Mouse (Mus musculus): ENCODE results near the gene Hoxc11. TPM values are rescaled to one million over a fixed set of nuclear protein-coding genes. Genes with fewer than 3 reads are reported as not detected.

Gene Hoxc11
- polyA plus RNA-seq (2012; rRNA removed): not detected in 2 replicates

GRCm38 (mm10) chr15:102954192-102955006 lies at the start of gene Hoxc11:
Gene Hoxc11, plus strand, starts transcription at chr15:102954427.
- Histone ChIP-seq H3K27me3 (ENCODE audit: control insufficient read depth, insufficient read depth, low read length) (peaks cover 12% of the 10 kb centered on the region; the same call in 1 of the 2 replicates), H3K27ac (ENCODE audit: insufficient read depth, low read length) (no peak within 1 kb of the TSS), H3K4me1 (ENCODE audit: control insufficient read depth, insufficient read depth, low read length) (no peaks in the 10 kb centered on the region), H3K4me3 (replicated peaks; ENCODE audit: insufficient read depth, low read depth, low read length) (no peak within 1 kb of the TSS)
- under 1% methylated on average over 57 of the region's 57 CpGs for WGBS
- TF ChIP-seq POLR2A (IDR thresholded peaks at IDR 0.05; ENCODE audit: borderline replicate concordance, insufficient read depth, low read length) (no peak), CTCF (IDR thresholded peaks at IDR 0.05; ENCODE audit: borderline replicate concordance, insufficient read depth, low read depth, low read length) (no peak)
- no peak for DNase-seq

GRCm38 (mm10) chr15:102904946-102905345 lies 49.3 kb upstream of the Hoxc11 start:
- Histone ChIP-seq H3K27ac (ENCODE audit: insufficient read depth, low read length) (no peak overlapping the region), H3K27me3 (ENCODE audit: control insufficient read depth, insufficient read depth, low read length) (peaks cover 2% of the 10 kb centered on the region; the same call in 1 of the 2 replicates), H3K4me3 (replicated peaks; ENCODE audit: insufficient read depth, low read depth, low read length) (no peak overlapping the region), H3K4me1 (ENCODE audit: control insufficient read depth, insufficient read depth, low read length) (no peaks in the 10 kb centered on the region)
- TF ChIP-seq CTCF (IDR thresholded peaks at IDR 0.05; ENCODE audit: borderline replicate concordance, insufficient read depth, low read depth, low read length) (no peak), POLR2A (IDR thresholded peaks at IDR 0.05; ENCODE audit: borderline replicate concordance, insufficient read depth, low read length) (no peak)
- WGBS: 72% methylated on average over 1 of the region's 1 CpGs
- DNase-seq: no peak

- WGBS: under 1% methylated on average over 4 of the region's 4 CpGs
- no peak overlapping the region for H3K27ac ChIP-seq (ENCODE audit: insufficient read depth, low read length)
- no peaks in the 10 kb centered on the region for H3K4me1 ChIP-seq (ENCODE audit: control insufficient read depth, insufficient read depth, low read length)
- no peak overlapping the region for H3K4me3 ChIP-seq (replicated peaks; ENCODE audit: insufficient read depth, low read depth, low read length)
- H3K27me3 ChIP-seq (ENCODE audit: control insufficient read depth, insufficient read depth, low read length): peaks cover 2% of the 10 kb centered on the region; the same call in 1 of the 2 replicates
- DNase-seq: no peak
- TF ChIP-seq POLR2A (IDR thresholded peaks at IDR 0.05; ENCODE audit: borderline replicate concordance, insufficient read depth, low read length) (no peak), CTCF (IDR thresholded peaks at IDR 0.05; ENCODE audit: borderline replicate concordance, insufficient read depth, low read depth, low read length) (no peak)
Measured at GRCm38 (mm10) chr15:102909536-102909935, 44.7 kb upstream of the Hoxc11 start.

GRCm38 (mm10) chr15:102910038-102910437 lies 44.2 kb upstream of the Hoxc11 start:
- TF ChIP-seq CTCF (IDR thresholded peaks at IDR 0.05; ENCODE audit: borderline replicate concordance, insufficient read depth, low read depth, low read length) (no peak), POLR2A (IDR thresholded peaks at IDR 0.05; ENCODE audit: borderline replicate concordance, insufficient read depth, low read length) (no peak)
- under 1% methylated on average over 18 of the region's 18 CpGs for WGBS
- DNase-seq: no peak
- Histone ChIP-seq H3K4me1 (ENCODE audit: control insufficient read depth, insufficient read depth, low read length) (no peaks in the 10 kb centered on the region), H3K4me3 (replicated peaks; ENCODE audit: insufficient read depth, low read depth, low read length) (no peak overlapping the region), H3K27ac (ENCODE audit: insufficient read depth, low read length) (no peak overlapping the region), H3K27me3 (ENCODE audit: control insufficient read depth, insufficient read depth, low read length) (peaks cover 2% of the 10 kb centered on the region; the same call in 1 of the 2 replicates)

GRCm38 (mm10) chr15:102910496-102911095 lies 43.6 kb upstream of the Hoxc11 start:
- Histone ChIP-seq H3K27ac (ENCODE audit: insufficient read depth, low read length) (no peak overlapping the region), H3K27me3 (ENCODE audit: control insufficient read depth, insufficient read depth, low read length) (peaks cover 2% of the 10 kb centered on the region; the same call in 1 of the 2 replicates), H3K4me1 (ENCODE audit: control insufficient read depth, insufficient read depth, low read length) (no peaks in the 10 kb centered on the region), H3K4me3 (replicated peaks; ENCODE audit: insufficient read depth, low read depth, low read length) (no peak overlapping the region)
- TF ChIP-seq POLR2A (IDR thresholded peaks at IDR 0.05; ENCODE audit: borderline replicate concordance, insufficient read depth, low read length) (no peak), CTCF (IDR thresholded peaks at IDR 0.05; ENCODE audit: borderline replicate concordance, insufficient read depth, low read depth, low read length) (no peak)
- DNase-seq: no peak
- 2% methylated on average over 22 of the region's 22 CpGs for WGBS

GRCm38 (mm10) chr15:102913038-102913585 lies 41.1 kb upstream of the Hoxc11 start:
- TF ChIP-seq POLR2A (IDR thresholded peaks at IDR 0.05; ENCODE audit: borderline replicate concordance, insufficient read depth, low read length) (no peak), CTCF (IDR thresholded peaks at IDR 0.05; ENCODE audit: borderline replicate concordance, insufficient read depth, low read depth, low read length) (no peak)
- no peaks in the 10 kb centered on the region for H3K4me1 ChIP-seq (ENCODE audit: control insufficient read depth, insufficient read depth, low read length)
- DNase-seq: no peak
- peaks cover 1% of the 10 kb centered on the region; the same call in 1 of the 2 replicates for H3K27me3 ChIP-seq (ENCODE audit: control insufficient read depth, insufficient read depth, low read length)
- no peak overlapping the region for H3K27ac ChIP-seq (ENCODE audit: insufficient read depth, low read length)
- no peak overlapping the region for H3K4me3 ChIP-seq (replicated peaks; ENCODE audit: insufficient read depth, low read depth, low read length)
- 1% methylated on average over 19 of the region's 19 CpGs for WGBS

GRCm38 (mm10) chr15:102917972-102918572 lies 36.2 kb upstream of the Hoxc11 start:
- no peaks in the 10 kb centered on the region for H3K4me1 ChIP-seq (ENCODE audit: control insufficient read depth, insufficient read depth, low read length)
- DNase-seq: no peak
- TF ChIP-seq POLR2A (IDR thresholded peaks at IDR 0.05; ENCODE audit: borderline replicate concordance, insufficient read depth, low read length) (no peak), CTCF (IDR thresholded peaks at IDR 0.05; ENCODE audit: borderline replicate concordance, insufficient read depth, low read depth, low read length) (no peak)

More at GRCm38 (mm10) chr15:102917972-102918572, 36.2 kb upstream of the Hoxc11 start:
- Histone ChIP-seq H3K27ac (ENCODE audit: insufficient read depth, low read length) (no peak overlapping the region), H3K27me3 (ENCODE audit: control insufficient read depth, insufficient read depth, low read length) (peaks cover 16% of the 10 kb centered on the region; the same call in 1 of the 2 replicates), H3K4me3 (replicated peaks; ENCODE audit: insufficient read depth, low read depth, low read length) (no peak overlapping the region)
- WGBS: 3% methylated on average over 20 of the region's 20 CpGs

Data from cerebellum, adult 2 months (tissue).